Mouse (Mus musculus) olfactory bulb, adult 2 months (tissue): ENCODE results near the gene Mtch1. TPM values are rescaled to one million over a fixed set of nuclear protein-coding genes. Genes with fewer than 3 reads are reported as not detected.

Experiments
- H3K27ac ChIP-seq: fragments of 200-500 bp; 2 replicates; pipeline ENCODE4 v1.5.1; 2012; ENCODE audit warnings: low read depth, low read length; ENCODE audit not compliant: insufficient read depth
- H3K4me1 ChIP-seq: fragments of 200-500 bp; 2 replicates; pipeline ENCODE4 v1.6.1; 2012; ENCODE audit warnings: low read length; ENCODE audit not compliant: control insufficient read depth, insufficient read depth
- H3K4me3 ChIP-seq: fragments of 200-500 bp; 2 replicates; pipeline ENCODE4 v1.5.1; 2012; ENCODE audit warnings: mild to moderate bottlenecking, low read depth, low read length, moderate library complexity; ENCODE audit not compliant: insufficient read depth
- CTCF ChIP-seq: fragments of 200-500 bp; IDR thresholded peaks from 2 replicates; pipeline ENCODE4 v1.5.1; 2012; ENCODE audit warnings: low read depth, mild to moderate bottlenecking, low read length, moderate library complexity; ENCODE audit not compliant: insufficient read depth
- POLR2A ChIP-seq: fragments of 200-500 bp; IDR thresholded peaks from 2 replicates; pipeline ENCODE4 v1.6.1; 2012; ENCODE audit warnings: mild to moderate bottlenecking, low read depth, low read length, moderate library complexity; ENCODE audit not compliant: insufficient read depth
- WGBS: fragments of 180-500 bp; shearing (Covaris S2); methylation state at CpG from one replicate; pipeline ENCODE4 v1.1.7; 2018; 5-methylcytosine and 5-hydroxymethylcytosine counted together
- polyA plus RNA-seq: library from polyadenylated mRNA; stranded (reverse); fragments of >200 nt; gene quantifications from 2 replicates; pipeline ENCODE4 v1.2.4, GENCODE M21; 2012; ENCODE audit warnings: low replicate concordance; ENCODE audit not compliant: missing spikeins, insufficient read depth, insufficient read length

Mtch1 gene
- polyA plus RNA-seq, 1 experiment = not detected

DNA sequence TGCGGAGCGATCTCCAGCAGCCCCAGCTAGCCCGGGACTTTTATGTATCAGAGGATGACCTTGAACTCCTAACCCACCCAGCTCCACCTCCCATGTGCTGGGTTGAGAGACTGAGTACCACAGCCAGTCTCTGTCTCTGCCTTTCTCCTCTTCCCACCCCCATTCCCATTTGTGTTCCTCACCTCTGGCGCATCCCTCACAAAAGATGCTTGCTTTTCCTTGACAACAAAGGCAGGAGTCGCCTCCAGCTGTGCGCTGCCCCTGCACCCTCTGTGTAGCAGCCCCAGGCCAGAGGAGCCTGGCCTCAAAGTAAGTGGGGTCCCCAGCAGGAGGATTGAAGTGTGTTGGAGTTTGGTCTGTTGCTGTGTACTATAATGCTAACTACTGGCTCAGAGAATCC, 38.0 kb upstream of the Mtch1 start:
- no peak overlapping the region for H3K27ac ChIP-seq
- WGBS = 78% methylated on average over 6 of the region's 6 CpGs
- H3K4me3 ChIP-seq = no peak overlapping the region
- TF ChIP-seq CTCF = no peak
- TF ChIP-seq POLR2A = no peak
- H3K4me1 ChIP-seq = peaks cover 4% of the 10 kb centered on the region; the same call in 1 of the 2 replicates

GRCm38 (mm10) chr17:29384850-29385438, 37.2 kb upstream of the Mtch1 start:
- WGBS = 46% methylated on average over 5 of the region's 5 CpGs
- peaks cover 4% of the 10 kb centered on the region; the same call in 1 of the 2 replicates for H3K4me1 ChIP-seq
- TF ChIP-seq POLR2A = no peak

DNA sequence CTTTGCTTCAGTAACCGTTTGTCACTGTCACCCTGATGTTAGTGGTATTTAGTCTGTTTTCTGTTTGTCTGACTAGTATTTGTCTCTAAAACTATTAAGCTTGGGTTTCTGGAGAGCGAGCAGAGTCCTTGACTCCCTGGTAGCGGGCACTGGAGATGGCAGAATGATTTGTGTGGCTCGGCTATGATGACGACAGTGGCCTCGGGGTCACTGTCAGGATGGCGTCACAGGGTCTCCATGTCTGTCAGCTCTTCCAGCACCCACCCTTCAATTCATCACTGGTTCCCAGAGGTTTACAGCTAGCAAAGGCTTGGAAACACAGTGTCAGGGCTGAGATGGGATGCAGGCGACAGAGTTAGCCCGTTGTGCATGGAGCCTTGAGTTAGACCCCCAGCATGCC, 36.2 kb upstream of the Mtch1 start:
- TF ChIP-seq POLR2A (no peak), CTCF (no peak)
- WGBS = 91% methylated on average over 9 of the region's 9 CpGs
- Histone ChIP-seq H3K4me3 (no peak overlapping the region), H3K4me1 (peaks cover under 1% of the 10 kb centered on the region; the same call in 1 of the 2 replicates), H3K27ac (no peak overlapping the region)

More at GRCm38 (mm10) chr17:29384850-29385438, 37.2 kb upstream of the Mtch1 start:
- H3K27ac ChIP-seq = no peak overlapping the region
- no peak overlapping the region for H3K4me3 ChIP-seq

GRCm38 (mm10) chr17:29382417-29382816, 34.7 kb upstream of the Mtch1 start:
- Histone ChIP-seq H3K4me1 (no peaks in the 10 kb centered on the region; the same call in 1 of the 2 replicates), H3K27ac (no peak overlapping the region), H3K4me3 (no peak overlapping the region)
- TF ChIP-seq CTCF (no peak), POLR2A (no peak)
- WGBS = 53% methylated on average over 11 of the region's 11 CpGs

DNA sequence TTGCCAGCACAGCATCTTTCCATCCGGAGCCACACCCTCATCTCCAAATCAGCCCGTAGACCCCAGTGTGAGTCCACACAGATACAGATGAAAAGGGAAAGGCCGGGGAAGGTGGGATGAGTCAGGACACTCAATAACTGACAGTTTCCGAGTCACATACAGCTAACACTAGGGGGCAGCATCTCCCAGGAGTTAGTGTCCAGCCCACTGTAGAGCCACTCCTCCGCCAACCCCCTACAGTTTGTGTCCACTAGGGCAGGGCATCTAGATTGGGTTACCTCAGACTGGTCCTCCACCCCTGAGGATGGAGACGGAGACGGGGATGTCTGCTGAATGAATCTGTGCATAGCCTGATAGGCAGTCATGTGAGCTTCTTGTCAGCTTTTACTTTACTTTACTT, 33.7 kb upstream of the Mtch1 start:
- TF ChIP-seq POLR2A (no peak), CTCF (no peak; the same call in 1 of the 2 replicates)
- WGBS = 35% methylated on average over 7 of the region's 7 CpGs
- H3K4me1 ChIP-seq = no peaks in the 10 kb centered on the region; the same call in 1 of the 2 replicates
- no peak overlapping the region for H3K27ac ChIP-seq
- H3K4me3 ChIP-seq = no peak overlapping the region

DNA sequence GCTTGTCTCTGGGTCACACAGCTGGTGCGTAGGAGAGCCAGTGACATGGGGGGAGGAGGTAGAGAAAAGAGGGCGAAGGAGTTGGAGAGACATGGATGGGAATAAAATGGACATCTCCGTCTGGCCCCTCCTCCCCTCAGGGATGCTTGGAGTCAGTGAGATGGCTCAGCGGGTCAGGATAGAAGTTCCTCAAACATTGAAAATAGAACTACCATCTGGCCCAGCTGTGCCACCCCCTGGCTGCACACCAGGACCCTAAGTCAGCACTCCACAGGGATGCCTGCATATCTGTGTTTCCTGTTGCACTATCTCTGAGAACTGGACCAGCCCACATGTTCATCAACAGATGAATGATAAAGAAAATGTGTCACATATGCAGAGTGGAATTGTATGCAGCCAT, 32.5 kb upstream of the Mtch1 start:
- TF ChIP-seq CTCF (no peak), POLR2A (no peak)
- WGBS = 83% methylated on average over 4 of the region's 4 CpGs
- Histone ChIP-seq H3K4me1 (no peaks in the 10 kb centered on the region), H3K4me3 (no peak overlapping the region), H3K27ac (no peak overlapping the region)

DNA sequence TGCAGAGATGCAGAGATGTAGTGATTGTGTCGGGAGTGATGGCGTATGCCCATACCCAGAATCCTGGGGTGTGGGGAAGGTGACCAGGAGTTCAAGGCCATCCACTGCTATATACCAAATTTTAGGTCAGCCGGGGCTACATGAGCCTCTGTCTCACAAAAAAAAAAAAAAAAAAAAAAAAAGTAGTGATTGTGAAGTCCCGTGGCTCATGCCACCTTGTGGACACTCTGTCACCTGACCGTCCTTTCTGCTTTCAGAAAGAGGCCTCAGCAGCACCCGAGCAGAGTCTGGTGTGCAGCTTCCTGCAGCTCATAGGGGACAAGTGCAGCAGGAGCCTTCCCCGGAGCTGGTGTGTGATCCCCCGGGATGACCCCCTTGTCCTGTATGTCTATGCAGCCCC, 30.3 kb upstream of the Mtch1 start:
- no peak for TF ChIP-seq CTCF
- no peak for TF ChIP-seq POLR2A
- 80% methylated on average over 8 of the region's 8 CpGs for WGBS
- Histone ChIP-seq H3K4me3 (no peak overlapping the region), H3K4me1 (no peaks in the 10 kb centered on the region), H3K27ac (no peak overlapping the region)

- H3K4me3 ChIP-seq = no peak overlapping the region
- no peak for TF ChIP-seq POLR2A
- TF ChIP-seq CTCF = no peak
- H3K4me1 ChIP-seq = no peaks in the 10 kb centered on the region
- no peak overlapping the region for H3K27ac ChIP-seq
- WGBS = 89% methylated on average over 10 of the region's 10 CpGs
Measured at GRCm38 (mm10) chr17:29375871-29376270, 28.1 kb upstream of the Mtch1 start.

DNA sequence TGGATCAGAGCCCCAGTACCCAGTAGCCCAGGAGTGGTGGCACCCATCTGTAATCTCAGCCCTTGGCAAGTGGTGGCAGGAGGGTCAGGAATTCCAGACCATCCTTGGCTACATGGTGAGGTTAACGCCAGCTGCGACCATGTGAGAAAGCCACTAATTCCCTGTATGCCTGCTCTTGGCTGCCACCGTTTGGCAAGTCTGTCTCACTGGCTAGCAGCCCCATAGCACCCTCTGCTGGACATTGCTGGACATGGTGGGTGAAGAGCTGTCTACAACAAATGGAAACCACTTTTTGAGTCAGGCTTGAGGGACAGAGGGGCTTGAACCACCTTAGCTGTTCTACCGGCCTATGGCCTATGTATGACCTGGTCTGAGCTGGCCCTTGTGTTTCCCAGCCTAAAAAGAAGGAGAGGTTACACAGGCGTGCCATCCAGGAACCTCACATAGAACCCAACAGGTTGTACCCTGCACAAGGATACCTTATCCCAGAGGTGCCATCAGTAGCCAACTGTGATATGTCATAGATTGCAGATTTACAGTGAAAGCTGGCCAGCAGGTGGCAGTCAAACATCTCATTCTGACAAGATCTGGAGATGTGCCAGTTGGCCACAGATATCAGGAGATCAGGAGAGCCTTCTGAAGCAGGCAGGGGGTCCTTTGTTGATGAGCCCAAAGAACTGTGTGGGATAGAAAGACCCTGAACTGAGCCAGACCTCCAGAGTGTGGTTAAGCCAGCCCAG, 23.4 kb upstream of the Mtch1 start:
- no peaks in the 10 kb centered on the region for H3K4me1 ChIP-seq
- H3K27ac ChIP-seq = no peak overlapping the region
- H3K4me3 ChIP-seq = no peak overlapping the region
- TF ChIP-seq POLR2A = no peak
- TF ChIP-seq CTCF = peak; percentile 98
- WGBS = 11% methylated on average over 5 of the region's 5 CpGs

- no peak for TF ChIP-seq CTCF
- Histone ChIP-seq H3K4me1 (no peaks in the 10 kb centered on the region), H3K27ac (no peak overlapping the region), H3K4me3 (no peak overlapping the region)
- WGBS = 55% methylated on average over 7 of the region's 7 CpGs
Measured at GRCm38 (mm10) chr17:29368726-29369125, 21.0 kb upstream of the Mtch1 start.
